Mouse (Mus musculus): ENCODE measurements at regions not wholly inside any gene's neighbourhood (a gene's known extent, or its start where the extent isn't known, plus 50 kb on each side); places are given as distances from the start of the nearest gene placed in this dataset.
A peak's percentile ranks its signal among the peaks of the same experiment; 100 is the strongest.

- no peaks in the 10 kb centered on the region for H3K36me3 ChIP-seq (ENCODE audit: control insufficient read depth, insufficient read depth, low read length)
- no peak overlapping the region for H3K9ac ChIP-seq (replicated peaks; ENCODE audit: low read depth, low read length)
- H3K4me1 ChIP-seq (ENCODE audit: control insufficient read depth, insufficient read depth, low read length), result no peaks in the 10 kb centered on the region
- no peaks in the 10 kb centered on the region for H3K9me3 ChIP-seq (ENCODE audit: control insufficient read depth, low read length)
- ATAC-seq (ENCODE audit: low read depth), result no peak
- no peak overlapping the region for H3K4me3 ChIP-seq (ENCODE audit: low read depth, low read length)
- no peaks in the 10 kb centered on the region for H3K27me3 ChIP-seq (ENCODE audit: control insufficient read depth, insufficient read depth, low read length)
- no peak overlapping the region for H3K27ac ChIP-seq (ENCODE audit: low read depth, low read length)
- 87% methylated on average over 2 of the region's 2 CpGs for WGBS
- H3K4me2 ChIP-seq (ENCODE audit: low read depth, low read length), result no peak overlapping the region
Observed at GRCm38 (mm10) chr1:21132340-21132739, 53.3 kb upstream of the Tram2 start.

GRCm38 (mm10) chr1:21146961-21147360 lies 67.9 kb upstream of the Tram2 start:
- no peaks in the 10 kb centered on the region for H3K36me3 ChIP-seq (ENCODE audit: control insufficient read depth, insufficient read depth, low read length)
- no peak for ATAC-seq (ENCODE audit: low read depth)
- no peak overlapping the region for H3K9ac ChIP-seq (replicated peaks; ENCODE audit: low read depth, low read length)
- no peaks in the 10 kb centered on the region for H3K4me1 ChIP-seq (ENCODE audit: control insufficient read depth, insufficient read depth, low read length)
- H3K9me3 ChIP-seq (ENCODE audit: control insufficient read depth, low read length), result no peaks in the 10 kb centered on the region
- no peak overlapping the region for H3K4me2 ChIP-seq (ENCODE audit: low read depth, low read length)
- H3K27ac ChIP-seq (ENCODE audit: low read depth, low read length), result no peak overlapping the region
- H3K27me3 ChIP-seq (ENCODE audit: control insufficient read depth, insufficient read depth, low read length), result no peaks in the 10 kb centered on the region
- 73% methylated on average over 4 of the region's 4 CpGs for WGBS
- H3K4me3 ChIP-seq (ENCODE audit: low read depth, low read length), result no peak overlapping the region

GRCm38 (mm10) chr1:21161742-21162141 lies 56.6 kb upstream of the Tmem14a start:
- no peak overlapping the region for H3K4me2 ChIP-seq (ENCODE audit: low read depth, low read length)
- no peak overlapping the region for H3K9ac ChIP-seq (replicated peaks; ENCODE audit: low read depth, low read length)
- H3K4me3 ChIP-seq (ENCODE audit: low read depth, low read length), result no peak overlapping the region
- H3K9me3 ChIP-seq (ENCODE audit: control insufficient read depth, low read length), result no peaks in the 10 kb centered on the region
- no peak overlapping the region for H3K27ac ChIP-seq (ENCODE audit: low read depth, low read length)
- peaks cover 3% of the 10 kb centered on the region; the same call in 1 of the 2 replicates for H3K4me1 ChIP-seq (ENCODE audit: control insufficient read depth, insufficient read depth, low read length)
- no peaks in the 10 kb centered on the region for H3K27me3 ChIP-seq (ENCODE audit: control insufficient read depth, insufficient read depth, low read length)
- peak; percentile 48 for ATAC-seq (ENCODE audit: low read depth)
- no peaks in the 10 kb centered on the region for H3K36me3 ChIP-seq (ENCODE audit: control insufficient read depth, insufficient read depth, low read length)
- 19% methylated on average over 5 of the region's 5 CpGs for WGBS

GRCm38 (mm10) chr1:21166287-21166733 lies 52.1 kb upstream of the Tmem14a start:
- H3K4me1 ChIP-seq (ENCODE audit: control insufficient read depth, insufficient read depth, low read length), result peaks cover 8% of the 10 kb centered on the region; the same call in 1 of the 2 replicates
- peak overlapping the region; percentile 68 for H3K4me2 ChIP-seq (ENCODE audit: low read depth, low read length)
- H3K9me3 ChIP-seq (ENCODE audit: control insufficient read depth, low read length), result no peaks in the 10 kb centered on the region
- peak overlapping the region; percentile 38 for H3K4me3 ChIP-seq (ENCODE audit: low read depth, low read length)
- no peak overlapping the region for H3K27ac ChIP-seq (ENCODE audit: low read depth, low read length)
- no peaks in the 10 kb centered on the region for H3K36me3 ChIP-seq (ENCODE audit: control insufficient read depth, insufficient read depth, low read length)
- 1% methylated on average over 15 of the region's 15 CpGs for WGBS
- peak; percentile 99 for ATAC-seq (ENCODE audit: low read depth)
- peak overlapping the region; percentile 56 for H3K9ac ChIP-seq (replicated peaks; ENCODE audit: low read depth, low read length)
- H3K27me3 ChIP-seq (ENCODE audit: control insufficient read depth, insufficient read depth, low read length), result no peaks in the 10 kb centered on the region

GRCm38 (mm10) chr1:21166762-21167161 lies 51.6 kb upstream of the Tmem14a start:
- Histone ChIP-seq H3K4me3 (ENCODE audit: low read depth, low read length) (peak overlapping the region; percentile 38), H3K4me2 (ENCODE audit: low read depth, low read length) (peak overlapping the region; percentile 68), H3K4me1 (ENCODE audit: control insufficient read depth, insufficient read depth, low read length) (peaks cover 8% of the 10 kb centered on the region; the same call in 1 of the 2 replicates), H3K9ac (replicated peaks; ENCODE audit: low read depth, low read length) (peak overlapping the region; percentile 56), H3K36me3 (ENCODE audit: control insufficient read depth, insufficient read depth, low read length) (no peaks in the 10 kb centered on the region), H3K27ac (ENCODE audit: low read depth, low read length) (no peak overlapping the region), H3K27me3 (ENCODE audit: control insufficient read depth, insufficient read depth, low read length) (no peaks in the 10 kb centered on the region), H3K9me3 (ENCODE audit: control insufficient read depth, low read length) (no peaks in the 10 kb centered on the region)
- 69% methylated on average over 4 of the region's 4 CpGs for WGBS
- ATAC-seq (ENCODE audit: low read depth), result peak; percentile 60

Data from neural tube, embryonic 14.5 days (tissue).